Comparison of ENCODE assay signal across 23 mouse cellular contexts in genomic region chr1:87537008-87537407, GRCm38 (mm10). TPM values are rescaled to one million over a fixed set of nuclear protein-coding genes. Genes with fewer than 3 reads are reported as not detected.
DNase-seq lines count a peak whose midpoint lies in the region; ATAC-seq lines count a peak whose summit lies in the region.
"Had no signal": no experiment of that assay in that cellular context is flagged by ENCODE, and none has a peak within 500 bp of the region (broad histone marks: within the 10 kb centered on the region; RNA-seq: fewer than 3 reads in every experiment).

No protein-coding gene starts in this region.

- H3K36me3 ChIP-seq in intestine, embryonic 15.5 days: no peaks in the 10 kb centered on the region
- H3K36me3 ChIP-seq: embryonic facial prominence, embryonic 10.5 days; embryonic facial prominence, embryonic 12.5 days; forebrain, embryonic 15.5 days had no signal

- no peak overlapping the region for H3K4me2 ChIP-seq in intestine, embryonic 15.5 days (replicated peaks)
- H3K4me2 ChIP-seq: embryonic facial prominence, embryonic 12.5 days; forebrain, embryonic 13.5 days; forebrain, embryonic 15.5 days had no signal

- H3K9me3 ChIP-seq in intestine, embryonic 15.5 days: no peaks in the 10 kb centered on the region
- H3K9me3 ChIP-seq: embryonic facial prominence, embryonic 10.5 days; embryonic facial prominence, embryonic 12.5 days; forebrain, embryonic 13.5 days; forebrain, embryonic 15.5 days had no signal

- H3K27ac ChIP-seq in intestine, embryonic 15.5 days: no peak overlapping the region
- H3K27ac ChIP-seq: embryonic facial prominence, embryonic 10.5 days; embryonic facial prominence, embryonic 12.5 days; forebrain, embryonic 13.5 days; forebrain, embryonic 15.5 days had no signal

- intact Hi-C loops in left cerebral cortex, postnatal 10 days (cut with DNase I): no loop called here

- ATAC-seq in intestine, embryonic 15.5 days: no peak
- ATAC-seq: forebrain, embryonic 13.5 days; forebrain, embryonic 15.5 days; forebrain, postnatal 0 days had no signal

- H3K9ac ChIP-seq in intestine, embryonic 15.5 days: no peak overlapping the region
- H3K9ac ChIP-seq: embryonic facial prominence, embryonic 12.5 days; forebrain, embryonic 13.5 days; forebrain, embryonic 15.5 days; forebrain, postnatal 0 days had no signal

- H3K4me1 ChIP-seq in intestine, embryonic 15.5 days (replicated peaks): no peaks in the 10 kb centered on the region
- H3K4me1 ChIP-seq: embryonic facial prominence, embryonic 10.5 days; embryonic facial prominence, embryonic 12.5 days; forebrain, embryonic 13.5 days; forebrain, embryonic 15.5 days had no signal

- WGBS in intestine, embryonic 15.5 days: 89% methylated on average over 1 of the region's 1 CpGs

- DNase-seq in left cerebral cortex, adult 11 months (ENCODE audit: low spot score): peak; percentile 39
- DNase-seq in left cerebral cortex, postnatal 10 days (ENCODE audit: extremely low spot score in 1 of 2, low spot score in 2 of 2): no peak
- DNase-seq in brain, adult 2 months (ENCODE audit: low read depth, low spot score): peak; percentile 66
- DNase-seq in telencephalon, adult 2 months (ENCODE audit: low read depth, low spot score): peak; percentile 77
- DNase-seq: adrenal gland, adult 2 months; adrenal gland, postnatal 10 days; adrenal gland, postnatal 25 days; cerebellum, adult 11-12 months; cerebellum, adult 2 months; cerebellum, adult 9-10 months; cerebellum, postnatal 10 days; cerebellum, postnatal 25 days; forebrain, postnatal 0 days had no signal

- no peak overlapping the region for H3K4me3 ChIP-seq in intestine, embryonic 15.5 days (replicated peaks)
- H3K4me3 ChIP-seq: embryonic facial prominence, embryonic 10.5 days; embryonic facial prominence, embryonic 12.5 days; forebrain, embryonic 13.5 days; forebrain, embryonic 15.5 days had no signal

- H3K27me3 ChIP-seq in intestine, embryonic 15.5 days (replicated peaks): no peaks in the 10 kb centered on the region
- H3K27me3 ChIP-seq: embryonic facial prominence, embryonic 12.5 days; forebrain, embryonic 13.5 days; forebrain, embryonic 15.5 days had no signal

RNA-seq across cellular contexts. Expression of gene Neu2, which starts 27.3 kb away (rescaled TPM):
- total RNA-seq in left cerebral cortex, postnatal 10 days (2021): 1 to 10 TPM; 2.3 to 2.4 TPM
- 3.2 and 3.4 TPM in 2 replicates for polyA plus RNA-seq in intestine, embryonic 15.5 days (2015; fragmentation: Nextera tagmentation; extraction: Ambion mirVana)
- total RNA-seq: adrenal gland, adult 2 months; adrenal gland, postnatal 25 days; ES-E14; MEL had no signal
- polyA plus RNA-seq: adrenal gland, adult 2 months; C2C12; embryonic facial prominence, embryonic 10.5 days; embryonic facial prominence, embryonic 12.5 days; embryonic facial prominence, embryonic 14.5 days; forebrain, embryonic 11.5 days; forebrain, embryonic 13.5 days had no signal

RNA-seq across cellular contexts. Expression of gene Ngef, which starts 36.7 kb away (rescaled TPM):
- total RNA-seq in left cerebral cortex, postnatal 10 days (2021): 100 to 1,000 TPM; 198 to 200 TPM
- 17.9 and 19.6 TPM in 2 replicates for polyA plus RNA-seq in intestine, embryonic 15.5 days (2015; fragmentation: Nextera tagmentation; extraction: Ambion mirVana)
- total RNA-seq: MEL had no signal

Comparison
In these comparisons a context has a peak if more than half of its experiments do, and no peak if none do; other contexts are left out.
1. DNase-seq: peak in left cerebral cortex, adult 11 months (single experiment), brain, adult 2 months (single experiment) and telencephalon, adult 2 months (single experiment); none in left cerebral cortex, postnatal 10 days (0 of 2).